Mouse (Mus musculus): ENCODE measurements around the gene Abcc9.
"Not testable (repeated sequence)": the region's sequence is repeated elsewhere in the genome, so short reads cannot be mapped to it uniquely, and the experiment has no call there.

Gene Abcc9

DNA sequence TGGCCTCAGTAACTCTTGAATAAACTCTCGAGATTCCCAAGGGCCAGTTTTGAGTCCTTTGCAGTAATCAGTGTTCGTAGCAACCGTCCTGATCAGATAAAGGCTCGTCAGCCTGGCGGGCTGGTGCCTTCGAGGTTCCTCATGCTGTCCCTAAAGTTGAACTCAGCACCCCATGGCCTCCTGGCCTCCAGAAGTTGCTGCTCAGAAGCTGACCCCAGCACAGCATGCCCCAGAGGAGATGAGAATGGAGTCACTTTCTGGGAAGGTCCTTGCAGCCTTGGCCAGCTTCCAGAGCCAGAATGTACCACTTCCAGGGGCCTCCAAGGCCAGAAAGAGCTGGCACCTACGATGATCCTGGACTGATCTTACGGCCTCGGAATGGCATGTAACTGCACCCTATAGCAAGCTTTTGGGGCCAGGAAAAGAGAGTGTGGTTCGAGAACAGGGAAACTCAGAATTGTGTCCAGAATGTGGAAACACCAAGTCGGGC, 1.4 kb upstream of the Abcc9 start:
- DNase-seq (ENCODE audit: low read depth, low spot score): no peak

DNA sequence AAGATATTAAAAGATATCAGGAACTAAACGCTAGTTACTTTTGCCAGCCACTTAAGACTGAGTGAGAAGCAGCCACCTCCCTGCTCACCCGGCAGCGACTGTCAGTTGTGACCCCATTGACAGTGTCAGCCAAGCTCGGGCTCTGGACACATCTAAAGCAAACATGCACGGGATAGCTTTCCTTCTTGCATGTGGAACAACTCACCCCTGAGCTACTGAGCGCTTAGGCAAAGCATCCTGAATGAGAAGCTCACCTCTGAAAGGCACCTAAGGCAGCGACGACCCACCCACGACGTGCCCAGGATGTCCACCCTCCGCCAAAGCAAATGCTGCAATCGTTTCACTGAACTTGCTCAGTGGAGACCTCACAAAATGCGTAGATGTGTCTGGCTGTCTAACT, 954 bp downstream of the Abcc9 start:
- DNase-seq (ENCODE audit: low read depth, low spot score): no peak

DNA sequence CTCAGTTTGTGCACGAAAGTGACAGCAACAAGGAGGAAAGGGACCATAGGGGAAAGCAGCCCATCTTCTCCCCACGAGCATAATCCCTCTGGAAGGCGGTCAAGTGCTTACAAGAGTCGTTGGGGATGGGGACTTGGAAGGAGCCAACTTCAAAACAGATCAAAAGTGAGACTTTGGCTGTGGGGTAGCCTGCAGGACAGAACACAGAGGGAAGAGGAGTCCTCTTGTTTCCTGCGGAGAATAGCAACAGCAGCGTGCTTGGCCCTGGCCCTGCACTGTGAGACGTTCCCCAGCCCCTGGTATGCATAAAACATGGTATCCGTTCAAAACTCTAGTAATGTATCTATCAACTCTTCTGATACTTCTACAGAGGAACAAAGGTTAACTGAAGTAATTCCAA, 1.4 kb downstream of the Abcc9 start:
- no peak for DNase-seq (ENCODE audit: low read depth, low spot score)

DNA sequence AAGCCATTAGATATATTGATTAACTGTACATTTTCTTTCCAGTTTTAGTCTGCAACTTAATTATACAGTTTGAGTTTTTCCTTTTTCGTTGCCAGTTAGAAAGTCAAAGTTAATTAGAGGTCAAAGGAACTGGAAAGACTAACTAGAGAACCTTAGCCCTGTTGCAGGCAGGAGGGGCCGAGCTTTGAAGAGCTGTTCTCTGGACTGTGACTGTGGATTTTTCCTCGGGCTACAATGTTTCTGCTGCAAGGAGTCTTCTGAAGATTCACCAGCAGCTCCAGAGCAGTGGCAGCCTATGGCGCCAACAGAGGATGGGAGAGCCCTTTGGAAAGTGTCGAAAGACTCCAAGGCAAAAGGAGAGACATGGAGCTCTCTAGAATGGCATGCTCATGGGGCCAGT, 10.0 kb downstream of the Abcc9 start:
- DNase-seq (ENCODE audit: low read depth, low spot score): no peak

DNA sequence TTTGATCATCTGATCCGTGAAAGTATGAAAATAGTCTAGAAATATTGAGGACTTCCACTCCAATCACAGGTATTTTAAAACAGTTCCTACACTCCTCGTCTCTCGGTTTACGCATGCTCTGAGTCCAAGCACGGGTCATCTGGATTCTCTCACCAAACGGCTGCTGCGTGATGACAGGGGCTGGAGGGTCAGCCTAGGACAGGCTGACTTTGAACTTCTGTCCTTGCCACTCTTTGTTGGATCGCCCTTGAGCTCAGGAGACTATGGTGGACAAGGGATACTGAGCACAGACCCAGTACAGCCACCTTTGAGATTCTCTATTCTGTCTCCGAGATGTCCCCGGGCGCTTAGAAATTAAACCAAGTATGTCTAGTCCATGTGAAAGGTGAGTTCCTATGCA, 12.4 kb downstream of the Abcc9 start:
- no peak for DNase-seq (ENCODE audit: low read depth, low spot score)

DNA sequence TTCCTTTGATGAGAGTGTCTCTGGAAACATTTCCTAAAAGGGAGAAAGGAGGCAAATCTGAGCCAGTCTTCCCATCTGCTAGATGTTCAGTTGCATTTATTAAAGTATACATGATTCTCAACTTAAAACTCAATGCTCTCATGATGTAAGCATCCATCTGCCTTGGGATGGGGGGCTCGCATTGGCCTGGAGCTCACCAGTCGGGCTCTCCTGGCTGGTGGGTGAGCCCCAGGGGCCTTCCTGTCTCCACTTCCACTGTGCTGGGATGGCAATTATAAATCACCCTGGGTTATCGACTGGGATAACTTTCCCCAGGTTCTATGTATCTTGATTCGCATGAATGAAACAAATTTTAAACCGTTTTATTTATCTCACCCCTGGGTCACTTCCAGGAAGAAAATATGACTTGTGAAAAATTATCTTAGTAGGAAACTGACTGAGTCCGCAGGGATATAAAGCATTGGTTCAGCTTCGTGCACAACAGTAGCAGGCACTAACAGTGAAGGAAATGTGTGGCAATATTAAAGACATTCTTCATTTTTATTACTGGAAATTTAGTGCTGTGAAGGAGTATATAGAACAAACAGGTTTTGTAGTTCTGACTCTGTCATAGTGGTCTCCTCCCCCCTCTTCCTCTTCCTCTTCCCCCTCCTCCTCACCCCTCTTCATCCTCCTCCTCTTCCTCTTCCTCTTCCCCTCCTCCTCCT, 19.0 kb downstream of the Abcc9 start:
- DNase-seq (ENCODE audit: low read depth, low spot score): no peak

DNA sequence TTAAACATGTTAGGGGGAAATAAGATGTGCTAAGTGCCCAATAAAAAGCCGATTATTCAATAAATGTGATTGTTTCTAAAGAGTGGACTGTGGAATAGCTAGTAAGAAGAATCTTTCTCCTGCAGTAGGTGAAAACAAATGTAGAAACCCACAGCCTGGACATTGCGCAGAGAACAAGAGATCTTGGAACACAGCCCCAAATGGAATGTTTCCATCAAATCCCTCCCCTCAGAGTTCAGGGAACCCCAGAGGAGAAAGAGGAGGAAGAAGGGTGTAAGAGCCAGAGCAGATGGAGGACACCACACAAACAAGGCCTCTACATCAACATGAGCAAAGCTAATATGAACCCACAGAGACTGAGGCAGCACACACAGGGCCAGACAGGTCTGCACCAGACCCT, 32.1 kb downstream of the Abcc9 start:
- no peak for DNase-seq (ENCODE audit: low read depth, low spot score)

DNA sequence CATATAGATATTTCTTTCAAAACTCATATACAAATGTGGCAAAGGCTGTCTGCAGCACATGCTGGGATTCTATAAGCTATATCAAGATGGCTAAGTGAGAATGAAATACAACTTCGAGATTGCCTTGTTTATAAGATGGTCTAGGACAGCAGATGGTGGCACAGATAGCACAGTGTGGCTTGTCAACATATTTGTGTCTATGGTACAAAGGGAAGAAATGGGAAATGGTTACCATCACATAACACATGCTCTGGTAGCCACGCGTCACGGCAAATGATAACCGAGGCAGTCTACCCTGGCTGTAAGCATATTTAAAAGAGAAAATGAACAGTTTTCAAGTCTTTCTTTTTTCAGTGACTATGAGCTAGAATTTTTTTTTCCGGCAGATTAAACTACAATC, 32.8 kb downstream of the Abcc9 start:
- DNase-seq (ENCODE audit: low read depth, low spot score): peak; percentile 47

DNA sequence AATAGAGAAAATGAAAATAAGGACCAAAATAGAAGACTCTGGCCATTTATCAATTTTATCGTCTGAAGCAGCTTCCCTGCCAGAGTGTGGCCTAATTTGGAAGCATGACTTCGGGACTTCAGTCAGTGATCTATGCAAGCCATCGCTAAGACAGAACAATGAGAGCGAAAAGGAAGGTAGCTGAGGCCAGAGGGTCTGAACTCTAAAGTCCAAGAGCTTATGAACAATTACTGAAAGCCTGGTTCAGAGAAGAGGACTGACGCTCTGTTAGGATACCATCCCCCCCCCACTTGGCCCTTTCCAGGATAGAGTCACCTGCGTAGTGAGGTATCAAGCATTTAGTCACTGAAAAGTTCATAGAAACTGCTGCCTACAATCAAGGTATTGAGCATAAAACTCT, 33.3 kb downstream of the Abcc9 start:
- DNase-seq (ENCODE audit: low read depth, low spot score): no peak

DNA sequence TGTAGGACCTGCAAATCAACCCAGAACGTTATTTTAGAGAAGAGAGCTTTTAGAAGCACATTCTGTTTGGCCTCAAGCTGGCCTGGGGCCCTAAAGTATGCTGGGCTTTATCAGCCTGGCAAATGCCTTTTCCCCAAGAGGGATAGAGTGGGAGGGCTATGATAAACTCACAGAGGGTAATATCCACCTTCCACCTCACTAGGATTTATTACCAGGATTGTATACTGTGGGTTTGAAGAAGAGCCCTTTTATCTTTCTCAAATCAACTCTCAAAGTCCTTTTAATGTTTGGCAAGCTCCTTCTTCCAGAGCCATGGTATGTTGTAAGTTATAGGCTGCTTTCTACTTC, 33.7 kb downstream of the Abcc9 start:
- DNase-seq (ENCODE audit: low read depth, low spot score): no peak

DNA sequence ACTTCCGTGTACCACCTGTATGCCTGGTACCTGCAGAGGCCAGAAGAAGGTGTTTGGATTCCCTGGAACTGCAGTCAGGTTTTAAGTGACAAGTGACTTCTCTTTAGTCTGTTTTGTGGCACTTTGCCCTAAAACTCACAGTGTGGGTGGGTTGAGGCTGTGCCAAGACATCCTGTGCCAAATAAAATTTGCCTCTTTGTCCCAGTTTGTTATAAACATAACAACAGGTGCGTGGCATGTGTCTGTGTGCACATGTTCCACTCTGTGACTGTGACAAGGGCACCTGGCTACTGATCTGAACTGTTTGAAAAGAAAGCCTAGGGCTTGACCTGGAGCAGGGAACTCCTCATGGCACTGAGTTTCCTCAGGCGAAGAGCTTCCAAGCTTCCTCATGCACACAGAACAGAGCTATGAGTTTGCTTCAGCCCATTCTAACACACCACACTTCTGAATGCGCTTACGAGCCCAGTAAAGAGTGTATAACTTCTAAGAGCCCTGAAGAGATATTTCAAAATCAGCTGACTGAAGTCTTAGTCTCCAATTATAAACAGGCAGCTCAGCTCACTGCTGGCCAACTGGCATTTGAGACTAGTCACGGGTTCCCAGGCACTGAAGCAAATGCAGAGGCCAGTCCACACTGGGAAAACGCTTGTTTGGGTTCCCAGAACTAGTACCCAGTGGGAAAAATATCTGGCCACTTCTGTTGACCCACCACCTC, 34.3 kb downstream of the Abcc9 start:
- no peak for DNase-seq (ENCODE audit: low read depth, low spot score)

DNA sequence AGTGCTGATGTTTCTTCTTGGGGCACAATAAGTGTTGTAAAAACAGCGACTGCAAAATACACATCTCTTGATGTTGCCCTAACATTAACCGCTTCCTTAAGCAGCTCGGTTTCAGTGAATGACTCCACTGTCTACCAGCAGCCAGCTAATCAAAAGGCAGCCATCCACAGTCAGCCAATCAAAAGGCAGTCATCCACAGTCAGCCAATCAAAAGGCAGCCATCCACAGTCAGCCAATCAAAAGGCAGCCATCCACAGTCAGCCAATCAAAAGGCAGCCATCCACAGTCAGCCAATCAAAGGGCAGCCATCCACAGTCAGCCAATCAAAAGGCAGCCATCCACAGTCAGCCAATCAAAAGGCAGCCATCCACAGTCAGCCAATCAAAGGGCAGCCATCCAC, 40.1 kb downstream of the Abcc9 start:
- DNase-seq (ENCODE audit: low read depth, low spot score): not testable (repeated sequence)

DNA sequence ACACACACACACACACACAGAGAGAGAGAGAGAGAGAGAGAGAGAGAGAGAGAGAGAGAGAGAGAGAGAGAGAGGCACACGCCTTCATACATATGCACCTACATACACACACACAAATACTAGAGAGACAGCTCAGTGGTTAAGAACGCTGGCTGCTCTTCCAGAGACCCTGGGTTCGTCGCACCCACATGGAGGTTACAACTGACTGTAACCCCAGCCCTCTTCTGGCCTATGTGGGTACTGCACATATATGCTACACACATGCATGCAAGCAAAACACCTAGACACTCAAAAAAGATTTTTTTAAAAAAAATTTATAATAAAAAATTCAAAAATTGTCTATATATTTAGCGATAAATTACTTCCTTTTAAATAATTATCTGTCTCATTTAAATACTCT, 43.1 kb downstream of the Abcc9 start:
- no peak for DNase-seq (ENCODE audit: low read depth, low spot score)

DNA sequence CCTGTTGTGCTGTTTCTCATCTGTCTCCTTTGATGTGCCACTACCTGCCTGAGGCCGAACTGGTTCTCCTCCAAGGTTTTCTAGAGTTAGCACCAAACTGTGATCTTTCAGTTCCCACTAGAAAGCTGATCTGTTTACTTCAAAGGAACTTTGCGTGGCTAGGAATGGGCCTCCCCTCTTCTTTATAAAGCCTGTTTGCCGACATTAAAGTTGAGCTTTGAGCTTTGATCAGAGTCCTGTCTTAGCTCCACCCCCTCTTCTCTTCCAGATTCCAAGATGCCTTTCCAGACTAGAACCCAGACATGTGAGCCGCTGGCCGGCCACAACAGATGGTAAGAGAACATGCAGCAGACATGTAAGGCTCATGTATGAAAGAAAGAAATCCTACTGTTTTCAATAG, 47.6 kb downstream of the Abcc9 start:
- DNase-seq (ENCODE audit: low read depth, low spot score): no peak

DNA sequence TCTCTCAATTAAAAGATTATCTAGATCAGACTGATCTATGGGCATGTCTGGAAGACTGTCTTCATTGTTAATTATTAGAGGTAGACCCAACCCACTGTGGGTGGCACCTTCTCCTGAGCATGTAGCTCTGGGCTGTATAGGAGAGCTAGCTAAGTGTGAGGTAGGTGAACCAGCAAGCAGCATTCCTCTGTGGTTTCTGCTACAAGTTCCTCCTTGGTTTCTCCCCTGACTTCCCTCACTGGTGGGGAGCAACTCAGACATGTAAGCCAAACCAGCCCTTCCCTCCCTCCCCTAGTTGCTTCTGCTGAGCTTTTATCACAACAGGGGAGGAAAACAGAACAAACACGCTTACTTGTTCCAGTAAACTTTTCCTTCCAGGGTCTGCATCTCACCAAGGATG, 49.9 kb downstream of the Abcc9 start:
- no peak for DNase-seq (ENCODE audit: low read depth, low spot score)

DNA sequence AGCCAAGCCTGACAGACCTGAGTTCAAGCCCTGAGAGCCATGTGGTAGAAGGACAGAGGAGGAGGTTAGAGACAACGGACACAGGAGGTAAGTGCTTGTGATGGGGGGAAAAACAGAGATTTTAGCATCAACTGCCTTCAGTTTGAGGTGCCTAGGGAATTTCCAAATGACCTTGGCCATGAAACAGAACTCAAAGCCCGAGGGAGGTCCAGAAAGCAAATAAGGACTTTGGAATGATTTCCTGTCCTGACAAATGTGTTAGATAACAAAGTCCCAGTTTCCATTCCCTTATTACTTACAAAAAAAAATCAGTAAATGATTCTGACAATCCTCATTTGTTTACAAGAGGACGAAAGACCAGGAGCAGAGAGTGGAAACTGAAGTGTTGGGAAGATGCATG, 52.8 kb downstream of the Abcc9 start:
- no peak for DNase-seq (ENCODE audit: low read depth, low spot score)

DNA sequence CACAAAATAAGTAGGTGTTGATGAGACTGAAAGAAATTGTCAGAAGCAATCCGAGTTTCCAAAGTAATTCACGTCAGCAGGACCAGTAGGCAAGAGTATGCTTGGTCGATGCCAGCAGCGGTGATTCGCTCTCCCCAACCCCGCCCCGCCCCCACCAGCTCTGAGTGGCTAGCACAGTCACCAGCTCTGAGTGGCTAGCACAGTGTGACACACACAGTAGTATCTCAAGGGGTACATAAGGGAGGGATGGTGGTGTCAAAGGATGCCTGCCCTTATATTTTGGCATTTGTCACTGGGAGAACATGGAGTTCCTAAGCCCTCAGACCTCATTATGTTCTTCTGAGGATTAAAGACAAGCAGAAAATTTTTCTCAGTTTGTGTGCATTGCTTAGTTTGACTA, 56.6 kb downstream of the Abcc9 start:
- no peak for DNase-seq (ENCODE audit: low read depth, low spot score)

DNA sequence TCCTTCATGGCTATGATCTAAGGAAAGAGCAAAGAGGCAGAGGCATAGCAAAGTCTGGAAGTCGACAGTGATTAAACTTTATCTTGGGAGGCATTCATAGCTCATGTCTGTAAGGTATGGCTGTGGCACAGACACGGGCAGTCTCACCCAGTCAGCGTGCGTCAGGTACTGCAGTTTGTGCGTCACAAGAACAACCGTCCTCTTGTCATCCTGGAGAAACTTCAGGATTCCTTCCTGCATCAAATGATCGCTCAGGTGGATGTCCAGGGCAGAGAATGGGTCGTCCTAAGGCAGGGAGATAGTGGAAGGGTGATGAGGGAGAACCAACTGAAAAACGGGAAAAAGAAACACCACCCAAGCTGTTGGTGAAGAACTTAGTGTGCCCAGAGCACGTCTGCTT, 62.8 kb downstream of the Abcc9 start:
- no peak for DNase-seq (ENCODE audit: low read depth, low spot score)

DNA sequence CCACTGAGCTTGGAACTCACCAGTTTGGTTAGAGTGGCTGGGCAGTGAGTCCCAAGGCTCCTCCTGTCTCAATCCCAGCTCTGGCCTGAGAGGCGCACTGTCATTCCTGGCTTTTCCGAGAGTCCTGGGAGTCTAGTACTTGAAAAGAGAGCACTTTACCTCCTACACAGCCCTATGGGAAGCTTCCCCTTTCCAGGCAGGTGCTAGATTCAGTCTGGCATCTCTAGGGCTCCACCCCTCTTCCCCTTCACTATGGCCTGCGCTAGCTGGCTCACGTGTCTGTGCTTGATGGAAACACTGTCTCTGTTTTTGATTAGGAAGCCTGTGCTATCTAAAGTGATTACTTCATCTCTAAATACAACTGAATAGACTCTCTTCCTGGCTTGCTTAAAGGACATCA, 66.5 kb downstream of the Abcc9 start:
- DNase-seq (ENCODE audit: low read depth, low spot score): no peak

DNA sequence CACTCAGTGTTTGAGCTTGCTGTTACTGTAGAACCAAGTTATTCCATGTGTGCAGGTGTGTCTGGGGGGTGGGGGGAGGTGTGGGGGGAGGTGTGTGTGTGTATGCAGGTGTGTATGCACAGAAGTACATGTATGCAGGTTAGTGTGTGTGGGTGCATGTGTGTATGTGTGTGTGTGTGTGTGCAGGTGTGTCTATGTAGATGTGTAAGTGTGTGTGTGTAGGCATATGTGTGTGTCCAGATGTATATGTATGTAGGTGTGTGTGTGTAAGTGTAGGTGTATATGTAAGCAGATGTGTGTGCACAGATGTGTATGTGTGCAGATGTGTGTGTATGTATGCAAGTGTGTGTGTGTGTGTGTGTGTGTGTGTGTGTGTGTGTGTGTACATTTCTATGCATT, 66.9 kb downstream of the Abcc9 start:
- DNase-seq (ENCODE audit: low read depth, low spot score): no peak

DNA sequence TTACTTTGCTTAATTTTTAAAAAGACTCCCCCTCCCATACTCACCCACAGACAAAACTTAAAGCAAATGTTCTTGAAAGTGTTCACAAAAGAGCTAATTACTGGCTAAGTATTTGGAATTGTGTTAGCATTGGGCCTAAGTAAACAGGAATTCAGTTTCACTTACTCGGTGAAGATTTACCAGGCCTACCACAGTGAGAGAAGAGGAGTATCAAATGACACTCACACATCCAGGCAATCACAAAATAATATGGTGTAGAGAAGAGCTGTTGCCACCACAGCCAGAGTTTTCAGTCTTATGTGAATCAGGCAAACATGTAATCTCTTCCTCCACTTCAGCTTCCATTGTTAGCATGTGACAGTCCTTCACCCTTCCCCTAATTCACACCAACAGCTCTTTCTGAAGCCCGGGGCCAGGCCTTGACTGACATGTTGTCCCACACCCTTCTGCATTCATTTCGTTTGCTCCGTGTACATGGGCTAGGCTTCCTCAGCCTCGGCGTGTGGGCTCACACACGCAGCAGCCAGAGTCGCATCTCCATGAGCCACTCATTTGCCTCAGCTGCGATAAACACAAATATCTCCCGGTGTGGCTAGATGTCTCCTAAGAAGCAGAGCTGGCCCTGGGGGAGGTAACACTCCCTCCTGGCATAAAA, 67.5 kb downstream of the Abcc9 start:
- no peak for DNase-seq (ENCODE audit: low read depth, low spot score)

DNA sequence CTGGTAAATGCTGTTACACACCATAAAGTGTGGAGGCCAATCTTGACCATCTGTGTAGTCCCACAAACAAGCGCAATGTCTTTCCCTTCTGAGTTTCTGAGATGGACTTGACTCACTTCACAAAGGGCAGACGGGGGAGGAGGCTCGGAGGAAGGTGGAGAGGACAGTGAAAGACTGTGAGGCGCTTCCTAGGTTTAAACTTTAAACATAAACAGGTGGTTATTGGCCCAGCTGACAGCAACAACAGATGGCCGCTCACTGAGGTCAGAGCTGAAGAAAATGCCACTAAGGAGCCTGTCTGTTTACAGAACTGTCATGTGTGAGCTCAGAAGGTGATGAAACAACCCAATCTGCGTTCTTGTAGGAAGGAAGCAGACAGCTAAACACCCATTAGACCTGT, 78.8 kb downstream of the Abcc9 start:
- no peak for DNase-seq (ENCODE audit: low read depth, low spot score)

DNA sequence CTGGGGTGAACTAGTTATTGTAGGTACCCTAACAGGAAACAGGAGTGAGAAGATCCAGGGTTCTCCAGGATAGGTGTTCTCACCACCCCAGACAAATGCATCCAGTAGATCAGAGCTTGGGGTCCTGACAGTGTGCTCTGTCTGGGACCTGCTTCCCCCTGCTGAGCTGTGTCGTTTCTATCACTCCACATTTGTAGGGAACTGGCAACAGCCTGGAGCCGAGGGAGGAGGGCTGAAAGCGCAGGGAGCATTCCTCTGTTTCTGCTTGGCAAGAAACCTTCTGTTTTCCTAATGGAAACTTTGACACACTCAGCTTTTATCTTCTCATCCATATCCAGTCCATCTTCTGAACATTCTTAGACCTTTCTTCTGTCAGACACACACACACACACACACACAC, 85.5 kb downstream of the Abcc9 start:
- no peak for DNase-seq (ENCODE audit: low read depth, low spot score)
